ENCODE assay signal across 8 mouse cellular contexts in the genomic region with DNA sequence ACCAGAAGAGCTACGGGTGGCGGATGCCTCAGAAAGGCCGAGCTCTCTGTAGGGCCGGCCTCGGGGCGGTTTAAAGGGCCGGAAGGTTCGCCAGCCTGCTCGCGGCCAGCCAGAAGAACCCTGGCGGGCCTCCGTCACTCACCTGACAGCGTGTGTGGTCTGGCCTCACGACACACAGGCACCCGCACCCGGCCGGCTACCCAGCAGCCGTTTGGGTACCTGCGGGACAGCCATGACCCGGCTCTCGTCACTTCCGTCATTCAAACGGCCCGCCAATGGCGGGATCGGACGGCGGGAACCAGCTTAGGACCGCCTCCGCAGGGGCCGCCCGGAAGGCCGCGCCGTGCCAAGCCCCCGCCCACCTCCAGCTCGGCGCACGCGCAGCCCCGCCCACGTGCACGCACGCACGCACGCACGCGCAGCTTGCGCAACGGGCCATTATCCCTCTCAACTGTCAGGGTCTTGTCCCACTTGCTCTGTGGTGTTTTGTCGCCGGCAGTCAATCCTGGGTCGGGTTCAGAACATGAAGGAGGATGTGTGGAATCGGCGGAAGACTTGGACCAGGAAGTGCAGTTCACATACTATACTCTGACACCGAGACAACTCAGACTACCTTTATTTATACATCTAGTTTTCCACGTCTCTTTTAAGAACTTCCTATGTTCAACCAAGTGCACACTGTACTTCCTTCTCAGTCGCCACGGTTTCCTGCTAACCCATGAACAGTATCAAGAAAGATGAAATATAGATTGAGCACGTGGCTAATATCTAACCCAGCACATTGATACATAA. TPM values are rescaled to one million over a fixed set of nuclear protein-coding genes. Genes with fewer than 3 reads are reported as not detected.
DNase-seq lines count a peak whose midpoint lies in the region; ATAC-seq lines count a peak whose summit lies in the region.

A gene (minus strand): TSS at position 305 of the 792 bp plus-strand sequence.

- ATAC-seq in hindbrain, embryonic 15.5 days (ENCODE audit: low FRiP score, low read depth) = peak; percentile 100

- no peaks in the 10 kb centered on the region for H3K36me3 ChIP-seq in hindbrain, embryonic 15.5 days

- H3K4me2 ChIP-seq in hindbrain, embryonic 15.5 days = peak within 1 kb of the TSS; percentile 68

- H3K27ac ChIP-seq in hindbrain, embryonic 15.5 days (replicated peaks) = peak within 1 kb of the TSS; percentile 87

- WGBS in hindbrain, embryonic 15.5 days = 2% methylated on average over 57 of the region's 60 CpGs

- peak; percentile 96 for DNase-seq in T-cell, adult 2 months (ENCODE audit: low spot score)
- peak; percentile 96 to 97 for DNase-seq in cerebellum, postnatal 36 days
- DNase-seq in frontal cortex, postnatal 36 days (ENCODE audit: low spot score in 2 of 2) = peak; percentile 94 to 97
- peak; percentile 91 for DNase-seq in left cerebral cortex, adult 11 months (ENCODE audit: low spot score)
- DNase-seq in lung, postnatal 4 days = peak; percentile 98
- peak; percentile 92 for DNase-seq in retina, postnatal 7 days (ENCODE audit: low read depth, low spot score)
- DNase-seq in urinary bladder, adult 2 months (ENCODE audit: low spot score) = peak; percentile 95

- peaks cover 13% of the 10 kb centered on the region for H3K4me1 ChIP-seq in hindbrain, embryonic 15.5 days (replicated peaks)

- no peaks in the 10 kb centered on the region for H3K27me3 ChIP-seq in hindbrain, embryonic 15.5 days

- no peaks in the 10 kb centered on the region for H3K9me3 ChIP-seq in hindbrain, embryonic 15.5 days

- H3K9ac ChIP-seq in hindbrain, embryonic 15.5 days = peak within 1 kb of the TSS; percentile 77

- peak within 1 kb of the TSS; percentile 82 for H3K4me3 ChIP-seq in hindbrain, embryonic 15.5 days

RNA-seq across cellular contexts. Expression of the gene that starts here (rescaled TPM):
- 12.3 and 12.7 TPM in 2 replicates for polyA plus RNA-seq in hindbrain, embryonic 15.5 days (2015; fragmentation: Nextera tagmentation; extraction: Ambion mirVana)
- polyA plus RNA-seq in urinary bladder, adult 2 months (2012; rRNA removed) = 12.1 and 13.7 TPM in 2 replicates

Comparison
In these comparisons a context has a peak if more than half of its experiments do, and no peak if none do; other contexts are left out.
1. Peak in every context shown above with its lines: DNase-seq, ATAC-seq, H3K4me3 ChIP-seq and H3K27ac ChIP-seq.